Mouse (Mus musculus) layer of hippocampus, adult 2 months (tissue): ENCODE measurements around the gene Vim. TPM values are rescaled to one million over a fixed set of nuclear protein-coding genes. Genes with fewer than 3 reads are reported as not detected.

ENCODE experiments used
- DNase-seq, 2 experiments: peaks; one replicate each; pipeline ENCODE4 v3.0.0; 2022; ENCODE audit warnings: low spot score in 2 of 2
- H3K27ac ChIP-seq: fragments of 200-600 bp; 2 replicates; pipeline ENCODE4 v1.8.1; 2022
- H3K4me3 ChIP-seq: fragments of 200-600 bp; 2 replicates; pipeline ENCODE4 v1.8.1; 2022; ENCODE audit warnings: mild to moderate bottlenecking
- CTCF ChIP-seq: fragments of 200-600 bp; conservative IDR thresholded peaks from 2 replicates; pipeline ENCODE4 v1.8.1; 2022; ENCODE audit warnings: antibody characterized with exemption, mild to moderate bottlenecking, moderate library complexity
- total RNA-seq, 2 experiments: library from RNA; stranded (reverse); gene quantifications; 2 replicates each; pipeline ENCODE4 v1.2.3; 2021

Vim gene
- total RNA-seq, 2 experiments from 2014 or later = 57.4 to 71.6 TPM

DNA sequence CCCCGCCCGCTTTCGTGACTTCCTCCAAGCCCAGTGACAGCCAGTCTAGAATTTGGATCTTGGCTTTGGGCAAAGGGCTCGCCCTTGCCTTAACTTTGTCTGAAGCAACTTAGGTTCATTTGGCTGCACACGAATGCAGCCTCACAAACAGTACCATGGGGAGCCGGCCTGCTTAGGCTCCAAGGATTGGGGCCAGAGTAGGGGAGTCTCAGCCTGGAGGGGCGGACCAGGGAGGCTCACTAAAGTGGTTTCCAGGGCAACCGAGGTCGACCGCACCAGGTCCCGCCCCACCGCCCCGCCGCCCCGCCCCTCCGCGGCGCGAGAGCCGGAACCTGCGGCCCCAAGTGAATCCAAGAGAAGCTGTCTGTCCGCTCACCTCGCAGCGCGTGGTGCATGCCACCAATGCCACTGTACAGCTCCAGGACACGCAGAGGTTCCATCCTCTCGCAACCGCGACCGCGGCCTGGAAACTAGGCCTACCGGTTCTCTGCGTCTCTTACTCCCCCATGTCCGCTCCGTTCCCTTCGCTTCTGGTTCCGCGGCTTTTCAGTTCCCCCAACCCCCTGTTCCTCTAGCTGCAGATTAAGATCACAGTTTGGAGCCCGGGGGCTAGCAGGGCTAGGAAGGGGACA is 29.4 kb upstream of the Vim start, which contains the start of gene Trdmt1:
Gene Trdmt1, minus strand, starts transcription at position 476 of the 632 bp plus-strand sequence.
- peak; percentile 70 to 80 for DNase-seq
- H3K27ac ChIP-seq = peak within 1 kb of the TSS; percentile 99
- peak within 1 kb of the TSS; percentile 87 for H3K4me3 ChIP-seq
- TF ChIP-seq CTCF = no peak

DNA sequence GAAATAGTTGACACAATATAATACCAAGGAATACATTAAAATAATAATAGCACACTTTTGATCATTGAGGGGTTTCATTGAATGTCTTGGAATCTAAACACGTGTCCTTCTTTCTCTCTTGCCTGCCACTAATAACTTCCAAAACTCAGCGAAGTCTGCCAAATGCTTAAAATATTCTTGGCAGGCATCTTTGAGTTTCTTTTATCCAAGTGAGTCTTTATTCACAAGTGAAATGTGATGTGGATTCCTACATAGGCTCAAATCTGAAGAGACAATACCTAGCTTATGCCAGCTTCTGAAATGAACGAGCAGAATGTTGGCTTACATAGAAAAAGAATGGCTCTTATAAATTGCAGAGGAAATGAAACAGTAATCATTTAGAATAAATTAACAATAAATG is 25.0 kb upstream of the Vim start:
- H3K27ac ChIP-seq = no peak overlapping the region
- no peak for DNase-seq
- no peak for TF ChIP-seq CTCF
- H3K4me3 ChIP-seq = no peak overlapping the region

GRCm38 (mm10) chr2:13553966-13554365 is 19.8 kb upstream of the Vim start:
- Histone ChIP-seq H3K4me3 (no peak overlapping the region), H3K27ac (no peak overlapping the region)
- no peak for TF ChIP-seq CTCF
- no peak for DNase-seq

- DNase-seq = no peak
- Histone ChIP-seq H3K4me3 (no peak overlapping the region), H3K27ac (no peak overlapping the region)
- TF ChIP-seq CTCF = no peak
Observed at GRCm38 (mm10) chr2:13556239-13556638, 17.5 kb upstream of the Vim start.

DNA sequence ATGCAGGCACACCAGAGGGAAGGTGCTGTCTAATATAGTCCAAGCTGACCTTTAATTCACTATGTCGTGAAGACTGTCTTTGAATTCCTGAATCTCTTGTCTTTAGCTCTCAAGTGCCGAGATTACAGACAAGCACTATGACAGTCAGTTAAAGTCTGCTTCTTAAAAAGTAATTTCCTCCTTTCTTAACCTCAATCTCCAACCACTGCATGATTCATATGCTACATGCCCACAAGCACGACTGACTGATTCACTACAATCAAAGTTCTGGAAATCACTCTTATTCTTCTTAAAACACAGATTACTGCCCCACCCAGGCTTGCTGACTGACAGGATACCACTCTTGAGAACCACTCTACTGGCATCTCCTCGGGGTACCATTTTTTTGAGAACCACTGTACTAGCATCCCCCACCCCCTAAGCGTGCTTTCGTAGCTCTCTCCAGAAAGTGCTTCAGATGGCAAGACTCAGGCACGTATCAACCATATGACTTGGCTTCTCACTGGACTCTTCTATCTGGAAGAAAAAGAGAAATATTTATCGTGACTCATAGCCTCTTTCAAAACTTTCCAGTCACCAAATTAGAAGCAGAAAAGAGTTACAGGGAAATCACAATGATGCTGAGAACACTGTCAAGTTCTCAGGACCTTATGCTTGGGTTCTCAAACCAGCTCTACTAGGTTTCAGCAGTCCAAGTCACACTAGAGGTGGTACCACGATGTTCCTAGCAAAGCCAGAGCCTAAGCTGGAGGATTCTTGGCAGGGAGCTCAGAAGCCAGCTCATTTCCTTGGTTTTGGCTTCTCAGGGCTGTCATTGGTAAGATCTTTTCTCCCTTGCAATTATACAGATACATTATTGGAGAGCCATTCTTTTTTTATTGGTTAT is 16.3 kb upstream of the Vim start:
- DNase-seq = no peak
- Histone ChIP-seq H3K4me3 (no peak overlapping the region), H3K27ac (no peak overlapping the region)
- TF ChIP-seq CTCF = no peak

DNA sequence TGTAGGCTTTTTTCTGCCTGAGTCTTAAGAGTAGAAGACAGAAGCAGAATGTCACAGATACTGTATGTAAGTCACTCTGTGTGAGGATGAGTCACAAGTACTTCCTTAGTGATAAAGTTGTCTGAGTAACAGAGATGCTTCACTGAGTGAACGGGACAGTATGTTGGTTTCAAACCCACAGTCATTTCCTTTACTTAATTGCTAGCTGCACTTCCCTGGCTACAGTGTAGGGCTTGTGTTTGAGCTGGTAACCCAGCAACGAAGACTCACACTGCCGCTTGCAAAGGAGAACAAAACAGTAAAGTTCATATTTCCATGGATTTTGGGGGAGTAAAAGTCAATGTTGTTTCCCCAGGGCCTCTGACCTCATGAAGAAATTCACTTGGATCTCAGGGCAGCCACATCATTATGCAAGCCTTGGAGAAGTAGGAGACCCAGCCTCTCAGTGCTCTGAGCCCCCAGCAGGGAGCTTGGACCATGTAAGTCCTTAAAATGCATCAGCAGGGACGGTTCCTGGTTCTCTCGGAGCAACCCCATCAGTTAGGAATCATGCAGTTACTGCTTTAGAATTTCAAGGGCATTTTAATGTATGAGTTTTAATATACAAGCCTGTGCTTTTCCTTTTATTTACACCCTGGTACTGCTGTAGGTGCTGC is 15.0 kb upstream of the Vim start:
- TF ChIP-seq CTCF = no peak
- H3K27ac ChIP-seq = no peak overlapping the region
- peak in 1 of 2 experiments; percentile 9 for DNase-seq
- no peak overlapping the region for H3K4me3 ChIP-seq

- no peak overlapping the region for H3K4me3 ChIP-seq
- no peak overlapping the region for H3K27ac ChIP-seq
- no peak for DNase-seq
- no peak for TF ChIP-seq CTCF
Observed at GRCm38 (mm10) chr2:13559303-13559702, 14.4 kb upstream of the Vim start.

DNA sequence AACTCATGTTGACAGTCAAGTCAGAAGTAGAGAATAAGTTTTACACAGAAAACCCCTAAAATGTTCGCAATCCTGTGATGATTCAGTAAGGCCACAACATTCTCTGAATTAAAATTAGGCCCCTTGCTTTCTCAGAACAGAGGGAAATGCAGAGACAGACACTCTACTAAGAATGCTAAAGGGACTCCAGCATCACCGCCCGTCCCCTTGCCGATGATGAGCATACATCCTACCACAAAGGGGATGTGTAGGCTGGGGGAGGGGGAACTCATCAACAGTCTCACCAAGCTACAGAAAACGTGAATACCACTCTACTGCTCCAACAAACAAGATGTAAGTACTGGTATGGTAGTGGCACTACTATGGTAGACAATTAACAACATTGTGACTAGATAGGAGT is 14.0 kb upstream of the Vim start:
- no peak for DNase-seq
- Histone ChIP-seq H3K4me3 (no peak overlapping the region), H3K27ac (no peak overlapping the region)
- no peak for TF ChIP-seq CTCF

DNA sequence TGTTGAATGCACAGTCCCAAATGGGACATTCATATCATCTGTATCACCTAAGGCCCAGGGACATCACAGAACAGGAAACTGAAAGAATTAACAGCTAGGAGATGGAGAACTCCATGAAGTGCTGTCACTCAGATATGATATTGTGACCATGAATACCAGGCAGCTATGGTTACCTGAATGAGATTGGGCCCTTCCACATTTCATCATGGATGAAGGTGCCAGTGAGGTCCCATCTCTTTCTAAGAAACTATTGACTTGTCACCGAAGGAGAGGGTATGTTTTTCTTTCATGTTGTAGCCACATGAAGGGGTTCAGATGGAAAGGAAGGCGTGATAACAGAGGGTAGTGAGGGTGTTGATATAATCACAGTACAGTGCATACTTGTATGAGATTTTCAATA is 13.3 kb upstream of the Vim start:
- no peak for DNase-seq
- TF ChIP-seq CTCF = no peak
- H3K27ac ChIP-seq = no peak overlapping the region
- no peak overlapping the region for H3K4me3 ChIP-seq

DNA sequence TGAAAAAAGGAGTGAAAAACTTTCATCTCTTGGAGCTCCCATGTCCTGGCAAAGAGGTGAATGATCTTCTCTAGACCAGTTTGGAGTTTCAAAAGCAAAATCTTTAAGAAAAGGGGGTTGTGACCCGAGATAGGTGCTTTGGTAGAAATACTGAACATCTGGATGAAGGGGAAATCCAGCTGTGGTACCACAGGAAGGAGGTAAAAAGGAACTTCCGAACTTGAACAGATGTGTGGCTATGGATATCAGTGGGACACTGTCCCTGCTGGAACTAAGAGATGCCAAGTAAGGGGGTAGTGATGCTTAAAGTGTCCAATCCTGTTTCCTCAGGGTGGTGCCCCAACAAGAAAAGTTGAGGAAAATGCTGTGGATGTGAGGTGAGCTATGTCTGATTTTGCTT is 3.6 kb upstream of the Vim start:
- DNase-seq = no peak
- TF ChIP-seq CTCF = no peak
- Histone ChIP-seq H3K4me3 (no peak overlapping the region), H3K27ac (no peak overlapping the region)

DNA sequence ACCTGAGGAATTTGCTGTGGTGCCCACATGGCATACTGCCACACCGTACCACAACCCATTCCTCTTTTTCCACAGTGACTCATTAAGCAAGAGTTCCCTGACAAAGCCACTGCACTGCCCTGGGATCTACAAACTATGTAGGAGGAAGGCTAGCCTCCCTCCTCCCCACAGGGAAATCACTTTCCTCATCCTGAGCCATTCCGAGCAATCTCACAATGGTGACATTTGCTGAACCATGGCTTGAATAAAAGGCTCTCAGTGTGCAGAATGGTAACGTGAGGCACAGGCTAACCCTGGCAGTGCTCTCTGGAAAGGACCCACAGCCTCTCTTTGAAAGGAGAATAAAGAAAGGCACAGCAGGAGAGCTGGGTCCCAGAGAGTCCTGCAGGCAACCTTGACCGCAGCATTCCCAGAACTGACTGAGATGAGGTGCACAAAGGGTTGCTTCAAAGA is 1.6 kb upstream of the Vim start:
- DNase-seq = no peak
- Histone ChIP-seq H3K27ac (0 out of 2 replicates have a peak overlapping the region, but pooled peaks have one; percentile 85), H3K4me3 (no peak overlapping the region)
- no peak for TF ChIP-seq CTCF

DNA sequence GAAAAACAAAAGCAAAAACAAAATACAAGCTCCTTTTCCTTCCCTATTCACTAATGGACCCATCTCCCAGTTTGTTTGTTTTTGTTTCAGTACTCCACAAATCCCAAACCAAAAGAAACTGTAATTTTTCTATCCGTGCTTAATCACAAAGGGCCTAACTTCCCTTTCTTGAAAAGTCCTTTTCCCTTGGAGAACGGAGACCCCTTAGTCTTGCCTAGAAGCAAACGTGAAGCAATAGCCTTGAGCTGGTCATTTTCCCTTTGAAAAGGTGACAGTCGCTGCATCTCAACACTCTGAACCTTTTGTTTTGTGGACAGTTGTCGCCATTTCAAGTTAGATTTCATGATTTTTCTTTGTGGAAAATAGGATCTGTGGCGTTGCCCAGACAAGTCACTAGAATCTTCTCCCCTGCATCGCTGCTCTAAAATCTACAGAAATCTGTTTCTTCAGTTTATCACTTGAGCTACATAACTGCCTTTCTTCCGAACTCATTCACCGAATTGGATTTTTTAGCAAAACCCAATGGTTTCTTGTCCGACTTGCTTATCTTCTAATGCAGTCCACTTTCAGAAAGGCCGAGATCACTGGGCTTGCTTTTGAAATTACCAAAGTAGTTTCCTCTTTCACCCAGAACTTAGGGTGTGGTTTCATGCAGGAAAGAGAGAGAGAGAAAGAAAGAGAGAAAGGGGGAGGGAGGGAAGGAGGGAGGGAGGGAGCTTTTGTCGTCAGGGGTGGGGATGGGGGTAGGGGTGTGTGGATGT is 900 bp upstream of the Vim start:
- DNase-seq = no peak
- Histone ChIP-seq H3K4me3 (peak overlapping the region; percentile 63; the same call in 1 of the 2 replicates), H3K27ac (peak overlapping the region; percentile 85; the same call in 1 of the 2 replicates)
- TF ChIP-seq CTCF = no peak
